Mouse (Mus musculus): ENCODE measurements at regions not wholly inside any gene's neighbourhood (a gene's known extent, or its start where the extent isn't known, plus 50 kb on each side); places are given as distances from the start of the nearest gene placed in this dataset.

DNA sequence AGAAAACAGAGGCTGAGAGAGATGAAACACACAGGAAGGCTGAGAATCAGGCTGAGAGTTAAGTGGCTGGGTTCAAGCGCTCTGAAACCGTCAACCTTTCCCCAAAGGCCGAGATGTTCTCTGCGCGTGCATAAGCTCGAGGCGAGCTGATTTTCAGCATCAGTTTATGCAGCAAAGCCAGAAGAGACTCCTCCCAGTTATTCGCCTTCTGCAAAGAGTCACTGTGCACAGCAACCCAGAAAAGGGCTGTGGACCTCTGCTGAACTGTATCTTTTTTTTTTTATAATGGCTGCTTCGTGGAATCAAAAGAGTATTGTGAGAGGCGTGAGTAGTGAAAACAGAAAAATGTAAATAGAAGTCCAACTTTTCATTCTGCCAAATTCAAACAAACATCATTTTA, 413.7 kb downstream of the Wdr11 start:
- Histone ChIP-seq H3K4me2 (replicated peaks; ENCODE audit: low read depth, low read length) (no peak overlapping the region), H3K9ac (ENCODE audit: low read depth, low read length) (no peak overlapping the region)
- no peak for DNase-seq (ENCODE audit: low spot score)

DNA sequence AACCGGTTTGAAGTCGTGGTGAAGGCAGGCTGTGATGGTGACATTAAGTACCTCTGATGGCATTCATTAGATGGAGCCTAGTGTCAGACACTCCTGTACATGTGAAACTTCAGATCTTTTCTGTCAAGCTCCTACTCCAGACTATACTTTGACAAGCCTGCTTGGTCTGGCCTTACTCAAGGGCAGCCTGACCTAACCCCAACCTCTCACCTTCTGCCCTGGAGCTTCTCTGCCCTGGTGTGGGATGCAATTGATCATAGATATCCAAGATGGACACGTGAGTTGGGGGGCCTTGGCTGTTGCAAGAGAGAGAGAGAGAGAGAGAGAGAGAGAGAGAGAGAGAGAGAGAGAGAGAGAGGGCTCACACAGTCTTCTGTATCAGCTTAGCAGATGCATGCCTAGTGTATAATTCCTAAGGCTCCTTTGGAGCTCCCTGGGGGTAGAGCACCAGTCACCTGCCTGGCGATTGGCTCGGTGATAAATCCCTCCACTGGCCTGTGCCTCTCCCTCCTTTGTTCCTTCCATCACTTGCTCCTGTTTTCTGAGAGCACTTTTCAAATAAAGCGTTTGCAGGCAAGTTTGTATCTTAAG, 416.4 kb downstream of the Wdr11 start:
- Histone ChIP-seq H3K27me3 (ENCODE audit: control insufficient read depth, insufficient read depth, low read length) (no peaks in the 10 kb centered on the region; the same call in 1 of the 2 replicates), H3K4me1 (replicated peaks; ENCODE audit: control insufficient read depth, insufficient read depth, low read length) (no peaks in the 10 kb centered on the region), H3K9ac (ENCODE audit: low read depth, low read length) (no peak overlapping the region), H3K9me3 (ENCODE audit: control insufficient read depth, low read length) (no peaks in the 10 kb centered on the region), H3K4me3 (ENCODE audit: low read depth, low read length) (no peak overlapping the region), H3K36me3 (ENCODE audit: control insufficient read depth, insufficient read depth, low read length) (no peaks in the 10 kb centered on the region), H3K4me2 (replicated peaks; ENCODE audit: low read depth, low read length) (no peak overlapping the region), H3K27ac (ENCODE audit: low read depth, low read length) (no peak overlapping the region)
- WGBS: 33% methylated on average over 6 of the region's 6 CpGs
- ATAC-seq (ENCODE audit: low FRiP score): no peak
- DNase-seq (ENCODE audit: low spot score): no peak

More for the DNA sequence above, 413.7 kb downstream of the Wdr11 start:
- Histone ChIP-seq H3K27ac (ENCODE audit: low read depth, low read length) (no peak overlapping the region), H3K4me3 (ENCODE audit: low read depth, low read length) (no peak overlapping the region), H3K27me3 (ENCODE audit: control insufficient read depth, insufficient read depth, low read length) (no peaks in the 10 kb centered on the region), H3K4me1 (replicated peaks; ENCODE audit: control insufficient read depth, insufficient read depth, low read length) (no peaks in the 10 kb centered on the region), H3K9me3 (ENCODE audit: control insufficient read depth, low read length) (no peaks in the 10 kb centered on the region), H3K36me3 (ENCODE audit: control insufficient read depth, insufficient read depth, low read length) (no peaks in the 10 kb centered on the region)
- WGBS: 50% methylated on average over 10 of the region's 10 CpGs
- no peak for ATAC-seq (ENCODE audit: low FRiP score)

DNA sequence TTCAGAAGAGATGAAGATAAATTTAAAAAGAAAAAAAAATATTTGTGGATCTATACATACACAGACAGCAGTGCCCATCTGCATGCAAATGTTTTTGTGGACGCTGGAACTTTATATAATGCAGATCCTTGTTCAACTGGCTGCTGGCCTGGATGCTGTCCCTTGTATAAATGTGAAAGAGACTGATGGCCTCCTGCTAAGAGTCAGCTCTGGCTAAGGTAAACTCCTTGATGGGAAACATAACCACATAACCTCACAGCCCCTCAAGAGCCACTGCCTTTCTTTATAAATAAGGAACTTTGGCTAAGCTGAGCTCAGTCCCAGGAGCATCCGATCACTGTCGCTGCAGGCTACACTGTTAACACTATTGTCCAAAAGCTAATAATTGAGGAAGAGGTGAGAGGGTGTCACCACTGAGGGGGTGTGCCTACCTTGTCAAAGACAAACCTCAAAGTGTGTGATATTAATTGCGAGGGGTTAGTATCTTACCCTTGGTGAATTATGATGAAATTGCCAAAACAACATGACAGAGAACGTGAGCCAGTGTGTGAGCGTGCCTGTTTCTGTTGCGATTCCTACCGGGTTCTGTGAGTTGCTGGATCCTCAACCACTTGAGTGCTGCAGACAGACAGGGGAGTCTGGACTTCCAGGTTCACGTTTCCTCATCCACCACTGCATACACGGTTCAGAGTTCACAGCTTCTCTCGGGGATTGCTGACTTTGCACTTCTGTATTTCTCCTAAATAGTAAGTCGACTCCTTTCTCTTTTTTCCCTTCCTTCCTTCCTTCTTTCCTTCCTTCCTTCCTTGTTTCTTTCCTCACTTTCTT, 417.1 kb downstream of the Wdr11 start:
- ATAC-seq (ENCODE audit: low FRiP score) (no peak), DNase-seq (ENCODE audit: low spot score) (no peak)
- H3K4me2 ChIP-seq (replicated peaks; ENCODE audit: low read depth, low read length): no peak overlapping the region
- no peak overlapping the region for H3K9ac ChIP-seq (ENCODE audit: low read depth, low read length)
- no peak overlapping the region for H3K27ac ChIP-seq (ENCODE audit: low read depth, low read length)
- no peak overlapping the region for H3K4me3 ChIP-seq (ENCODE audit: low read depth, low read length)
- H3K9me3 ChIP-seq (ENCODE audit: control insufficient read depth, low read length): no peaks in the 10 kb centered on the region
- 53% methylated on average over 12 of the region's 12 CpGs for whole genome bisulfite sequencing
- H3K27me3 ChIP-seq (ENCODE audit: control insufficient read depth, insufficient read depth, low read length): no peaks in the 10 kb centered on the region; the same call in 1 of the 2 replicates
- H3K36me3 ChIP-seq (ENCODE audit: control insufficient read depth, insufficient read depth, low read length): no peaks in the 10 kb centered on the region
- no peaks in the 10 kb centered on the region for H3K4me1 ChIP-seq (replicated peaks; ENCODE audit: control insufficient read depth, insufficient read depth, low read length)

DNA sequence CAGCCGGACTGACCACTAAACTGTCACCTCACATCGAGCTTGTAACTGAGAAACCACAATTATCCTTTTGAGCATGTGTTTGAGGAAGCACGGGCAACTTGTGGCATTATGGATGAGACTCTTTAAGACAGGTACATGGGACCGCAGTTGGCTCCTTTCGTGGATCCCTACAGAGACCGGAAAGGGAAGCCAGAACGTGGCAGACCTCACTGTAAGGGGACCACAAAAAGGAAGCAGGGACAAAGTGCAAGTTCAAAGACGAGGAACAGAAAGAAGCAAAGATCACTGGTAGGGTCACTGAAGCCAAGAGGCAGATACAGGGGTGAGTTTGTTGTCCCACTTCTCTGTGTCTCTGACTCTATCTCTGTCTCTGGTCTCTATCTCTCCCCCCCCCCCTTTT, 420.4 kb downstream of the Wdr11 start:
- WGBS: 76% methylated on average over 8 of the region's 8 CpGs
- Histone ChIP-seq H3K27ac (ENCODE audit: low read depth, low read length) (no peak overlapping the region), H3K4me3 (ENCODE audit: low read depth, low read length) (no peak overlapping the region), H3K9ac (ENCODE audit: low read depth, low read length) (no peak overlapping the region), H3K36me3 (ENCODE audit: control insufficient read depth, insufficient read depth, low read length) (no peaks in the 10 kb centered on the region), H3K4me2 (replicated peaks; ENCODE audit: low read depth, low read length) (no peak overlapping the region), H3K9me3 (ENCODE audit: control insufficient read depth, low read length) (no peaks in the 10 kb centered on the region), H3K4me1 (replicated peaks; ENCODE audit: control insufficient read depth, insufficient read depth, low read length) (no peaks in the 10 kb centered on the region), H3K27me3 (ENCODE audit: control insufficient read depth, insufficient read depth, low read length) (no peaks in the 10 kb centered on the region; the same call in 1 of the 2 replicates)
- ATAC-seq (ENCODE audit: low FRiP score) (no peak), DNase-seq (ENCODE audit: low spot score) (no peak)

DNA sequence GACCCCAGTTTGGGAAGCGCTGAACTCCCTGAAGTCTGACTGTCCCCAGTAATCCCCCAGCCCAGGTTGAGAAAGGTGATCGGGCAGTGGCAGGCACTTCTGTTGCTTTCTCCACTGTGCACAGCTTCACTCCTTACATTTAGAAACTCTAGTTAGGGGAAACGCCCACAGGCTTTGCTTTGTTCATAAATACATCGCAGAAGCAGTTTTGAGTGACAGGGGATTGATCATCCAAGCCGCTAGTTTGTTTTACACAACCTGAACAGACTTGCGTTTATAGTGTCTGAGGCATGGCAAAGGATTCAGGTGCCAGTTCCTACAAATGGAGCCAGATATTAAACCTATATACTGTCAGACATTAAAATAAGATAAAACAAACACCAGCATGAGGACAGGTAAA, 421.4 kb downstream of the Wdr11 start:
- ATAC-seq (ENCODE audit: low FRiP score) (no peak), DNase-seq (ENCODE audit: low spot score) (no peak)
- 89% methylated on average over 6 of the region's 6 CpGs for WGBS
- Histone ChIP-seq H3K9me3 (ENCODE audit: control insufficient read depth, low read length) (no peaks in the 10 kb centered on the region), H3K36me3 (ENCODE audit: control insufficient read depth, insufficient read depth, low read length) (no peaks in the 10 kb centered on the region), H3K27me3 (ENCODE audit: control insufficient read depth, insufficient read depth, low read length) (no peaks in the 10 kb centered on the region; the same call in 1 of the 2 replicates), H3K4me1 (replicated peaks; ENCODE audit: control insufficient read depth, insufficient read depth, low read length) (no peaks in the 10 kb centered on the region), H3K27ac (ENCODE audit: low read depth, low read length) (no peak overlapping the region), H3K4me3 (ENCODE audit: low read depth, low read length) (no peak overlapping the region), H3K9ac (ENCODE audit: low read depth, low read length) (no peak overlapping the region), H3K4me2 (replicated peaks; ENCODE audit: low read depth, low read length) (no peak overlapping the region)

DNA sequence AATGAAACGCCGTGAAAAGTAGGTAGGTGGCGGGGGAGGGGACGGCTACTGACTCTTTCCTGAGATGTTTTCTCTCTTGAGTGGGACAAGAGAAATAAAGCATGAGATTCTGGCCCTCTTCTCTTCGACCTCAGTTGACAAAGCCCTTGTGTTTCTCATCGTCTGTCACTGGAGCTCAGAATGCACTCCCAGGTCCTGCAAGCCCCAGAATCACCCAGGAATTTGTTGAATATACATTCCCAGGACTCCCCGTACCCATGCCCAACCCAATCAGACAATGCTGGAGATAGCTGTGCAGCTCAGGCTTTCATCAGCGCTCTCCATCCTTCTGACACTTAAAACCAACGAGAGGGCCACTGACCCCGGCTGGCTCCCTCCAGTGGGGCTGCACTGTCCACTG, 422.9 kb downstream of the Wdr11 start:
- Histone ChIP-seq H3K4me2 (replicated peaks; ENCODE audit: low read depth, low read length) (no peak overlapping the region), H3K27ac (ENCODE audit: low read depth, low read length) (no peak overlapping the region), H3K9me3 (ENCODE audit: control insufficient read depth, low read length) (no peaks in the 10 kb centered on the region), H3K4me1 (replicated peaks; ENCODE audit: control insufficient read depth, insufficient read depth, low read length) (no peaks in the 10 kb centered on the region), H3K27me3 (ENCODE audit: control insufficient read depth, insufficient read depth, low read length) (no peaks in the 10 kb centered on the region; the same call in 1 of the 2 replicates), H3K9ac (ENCODE audit: low read depth, low read length) (no peak overlapping the region), H3K4me3 (ENCODE audit: low read depth, low read length) (no peak overlapping the region), H3K36me3 (ENCODE audit: control insufficient read depth, insufficient read depth, low read length) (no peaks in the 10 kb centered on the region)
- DNase-seq (ENCODE audit: low spot score) (no peak), ATAC-seq (ENCODE audit: low FRiP score) (no peak)
- WGBS: 60% methylated on average over 10 of the region's 10 CpGs

DNA sequence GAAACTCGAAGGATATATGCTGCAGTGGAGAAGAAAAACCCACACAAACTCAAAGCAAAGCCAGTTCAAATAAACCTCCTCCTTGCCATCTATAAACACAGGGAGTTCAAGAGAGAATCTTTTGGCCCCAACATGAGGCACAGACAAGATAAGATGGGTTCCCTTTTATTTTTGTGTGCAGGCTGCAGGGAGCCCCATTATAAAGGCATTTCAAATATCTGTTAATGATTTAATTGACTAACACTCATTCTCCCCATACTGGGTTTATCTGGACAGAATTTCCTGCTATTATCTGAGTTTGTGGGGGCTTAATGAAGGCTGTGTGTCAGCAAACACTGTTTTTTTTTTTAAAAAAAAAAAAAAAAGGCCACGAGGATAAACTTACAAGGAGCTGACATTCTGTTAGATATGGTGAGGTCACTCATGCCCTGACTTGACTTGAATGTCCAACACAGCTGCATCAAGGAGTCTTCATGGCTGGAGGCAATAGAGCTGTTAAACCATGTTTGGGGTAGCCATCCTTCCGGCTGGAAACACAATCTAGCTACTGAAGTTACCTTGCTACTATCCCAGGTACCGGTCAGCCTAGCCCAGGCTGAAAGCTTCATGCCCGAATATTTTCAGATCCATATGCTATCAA, 423.8 kb downstream of the Wdr11 start:
- H3K4me3 ChIP-seq (ENCODE audit: low read depth, low read length): no peak overlapping the region
- WGBS: 67% methylated on average over 5 of the region's 5 CpGs
- no peaks in the 10 kb centered on the region for H3K36me3 ChIP-seq (ENCODE audit: control insufficient read depth, insufficient read depth, low read length)
- no peak for ATAC-seq (ENCODE audit: low FRiP score)
- no peak overlapping the region for H3K9ac ChIP-seq (ENCODE audit: low read depth, low read length)
- H3K9me3 ChIP-seq (ENCODE audit: control insufficient read depth, low read length): no peaks in the 10 kb centered on the region
- no peak overlapping the region for H3K27ac ChIP-seq (ENCODE audit: low read depth, low read length)
- H3K4me1 ChIP-seq (replicated peaks; ENCODE audit: control insufficient read depth, insufficient read depth, low read length): no peaks in the 10 kb centered on the region
- no peak overlapping the region for H3K4me2 ChIP-seq (replicated peaks; ENCODE audit: low read depth, low read length)
- no peak for DNase-seq (ENCODE audit: low spot score)
- no peaks in the 10 kb centered on the region; the same call in 1 of the 2 replicates for H3K27me3 ChIP-seq (ENCODE audit: control insufficient read depth, insufficient read depth, low read length)

DNA sequence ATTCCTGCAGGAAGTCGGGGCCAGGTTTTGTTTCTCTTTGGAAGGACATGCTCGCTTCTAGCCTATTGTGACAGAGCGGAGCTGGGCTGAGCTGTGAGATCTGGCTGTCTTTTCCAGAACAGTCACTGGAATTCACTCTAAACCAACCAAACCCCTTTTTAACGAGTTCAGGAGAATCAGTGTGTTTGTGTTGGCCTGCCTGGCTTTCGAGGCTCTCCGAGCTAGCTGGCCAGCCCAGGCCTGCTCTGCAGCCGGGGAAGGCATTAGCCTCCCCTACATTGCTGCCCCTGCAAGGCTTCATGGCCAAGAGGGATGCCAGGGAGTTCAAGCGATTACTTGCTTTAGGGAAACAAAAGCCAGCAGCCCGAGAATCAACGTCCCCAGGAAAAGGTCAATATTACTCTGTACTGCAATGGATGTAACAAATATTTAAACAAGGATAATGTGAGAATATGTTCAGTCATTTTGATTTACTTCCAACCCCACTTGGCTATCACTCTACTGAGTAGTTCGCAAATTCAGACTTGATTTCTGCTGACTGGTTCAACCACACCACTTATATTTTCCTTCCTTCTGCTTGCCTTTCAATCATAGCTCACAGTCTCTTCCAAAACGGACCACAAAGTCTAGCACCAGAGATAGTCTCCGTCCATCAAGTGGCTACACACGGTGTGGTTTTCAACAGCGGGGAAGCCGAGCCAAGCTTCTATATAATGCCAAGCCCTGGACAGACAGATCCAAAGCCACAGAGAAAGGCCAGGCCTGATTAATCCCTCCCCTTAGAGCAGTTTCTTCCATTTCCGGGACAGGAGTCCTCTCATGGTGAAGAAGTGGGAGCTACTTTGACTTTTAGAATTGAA, 424.6 kb downstream of the Wdr11 start:
- Histone ChIP-seq H3K9me3 (ENCODE audit: control insufficient read depth, low read length) (no peaks in the 10 kb centered on the region), H3K27me3 (ENCODE audit: control insufficient read depth, insufficient read depth, low read length) (no peaks in the 10 kb centered on the region; the same call in 1 of the 2 replicates), H3K4me2 (replicated peaks; ENCODE audit: low read depth, low read length) (no peak overlapping the region), H3K27ac (ENCODE audit: low read depth, low read length) (no peak overlapping the region), H3K4me1 (replicated peaks; ENCODE audit: control insufficient read depth, insufficient read depth, low read length) (no peaks in the 10 kb centered on the region), H3K36me3 (ENCODE audit: control insufficient read depth, insufficient read depth, low read length) (no peaks in the 10 kb centered on the region), H3K9ac (ENCODE audit: low read depth, low read length) (no peak overlapping the region), H3K4me3 (ENCODE audit: low read depth, low read length) (no peak overlapping the region)
- no peak for DNase-seq (ENCODE audit: low spot score)
- 78% methylated on average over 17 of the region's 17 CpGs for WGBS
- ATAC-seq (ENCODE audit: low FRiP score): no peak
